Mouse (Mus musculus) E14TG2a.4 (cell line): ENCODE data around the gene Irx4.

Experiments
- H3K27me3 ChIP-seq: 2 replicates; pipeline ENCODE4 v1.6.1; 2014; ENCODE audit warnings: low read length, control low read depth; ENCODE audit not compliant: insufficient read depth
- H3K36me3 ChIP-seq: 2 replicates; pipeline ENCODE4 v1.6.1; 2014; ENCODE audit warnings: low read length, control low read depth; ENCODE audit not compliant: insufficient read depth
- H3K4me1 ChIP-seq: replicated peaks from 2 replicates; pipeline ENCODE4 v1.6.1; 2014; ENCODE audit warnings: low read depth, low read length, control low read depth
- H3K4me3 ChIP-seq: replicated peaks from 2 replicates; pipeline ENCODE4 v1.5.1; 2014; ENCODE audit warnings: mild to moderate bottlenecking, low read length
- H3K9me3 ChIP-seq: 2 replicates; pipeline ENCODE4 v1.6.1; 2014; ENCODE audit warnings: low read length, control low read depth
- CTCF ChIP-seq: conservative IDR thresholded peaks from 2 replicates; pipeline ENCODE4 v1.5.1; 2014; ENCODE audit warnings: low read length
- NANOG ChIP-seq: IDR thresholded peaks from 2 replicates; pipeline ENCODE4 v1.6.1; 2014; ENCODE audit warnings: borderline replicate concordance, low read length, mixed read lengths
- POU5F1 ChIP-seq: IDR thresholded peaks from 2 replicates; pipeline ENCODE4 v1.6.1; 2014; ENCODE audit warnings: low read length, borderline replicate concordance

Gene Irx4

DNA sequence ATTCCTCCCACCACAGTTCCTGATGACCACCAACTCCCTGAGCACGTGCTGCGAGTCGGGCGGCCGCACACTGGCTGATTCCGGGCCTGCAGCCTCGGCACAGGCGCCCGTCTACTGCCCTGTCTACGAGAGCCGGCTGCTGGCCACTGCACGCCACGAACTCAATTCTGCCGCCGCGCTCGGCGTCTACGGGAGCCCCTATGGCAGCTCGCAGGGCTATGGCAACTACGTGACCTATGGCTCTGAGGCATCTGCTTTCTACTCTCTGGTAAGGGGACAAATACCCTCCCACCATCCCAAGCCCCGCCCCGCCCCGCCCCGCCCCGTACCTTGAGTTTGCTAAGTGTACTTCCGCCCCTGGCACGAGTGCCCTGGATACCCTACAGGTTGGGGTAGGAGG is 5.2 kb downstream of the Irx4 start:
- no peak for TF ChIP-seq POU5F1
- no peak for TF ChIP-seq NANOG
- Histone ChIP-seq H3K27me3 (peaks cover 97% of the 10 kb centered on the region), H3K36me3 (no peaks in the 10 kb centered on the region), H3K9me3 (peaks cover 6% of the 10 kb centered on the region; the same call in 1 of the 2 replicates), H3K4me3 (peak overlapping the region; percentile 61), H3K4me1 (peaks cover 69% of the 10 kb centered on the region)

GRCm38 (mm10) chr13:73267551-73267950 is 7.3 kb downstream of the Irx4 start:
- no peak overlapping the region for H3K4me3 ChIP-seq
- H3K9me3 ChIP-seq: peaks cover 10% of the 10 kb centered on the region; the same call in 1 of the 2 replicates
- peaks cover 98% of the 10 kb centered on the region for H3K27me3 ChIP-seq
- no peak for TF ChIP-seq CTCF
- TF ChIP-seq POU5F1: no peak
- TF ChIP-seq NANOG: no peak
- peaks cover 74% of the 10 kb centered on the region for H3K4me1 ChIP-seq
- no peaks in the 10 kb centered on the region for H3K36me3 ChIP-seq

GRCm38 (mm10) chr13:73268702-73269101 is 8.4 kb downstream of the Irx4 start:
- no peak for TF ChIP-seq POU5F1
- peak; percentile 31 for TF ChIP-seq CTCF
- Histone ChIP-seq H3K27me3 (peaks cover 98% of the 10 kb centered on the region), H3K4me1 (peaks cover 73% of the 10 kb centered on the region), H3K4me3 (peak overlapping the region; percentile 61), H3K9me3 (peaks cover 10% of the 10 kb centered on the region; the same call in 1 of the 2 replicates), H3K36me3 (no peaks in the 10 kb centered on the region)

GRCm38 (mm10) chr13:73269251-73269650 is 9.0 kb downstream of the Irx4 start:
- Histone ChIP-seq H3K4me3 (0 out of 2 replicates have a peak overlapping the region, but pooled peaks have one; percentile 61), H3K4me1 (peaks cover 68% of the 10 kb centered on the region), H3K9me3 (peaks cover 10% of the 10 kb centered on the region; the same call in 1 of the 2 replicates), H3K36me3 (no peaks in the 10 kb centered on the region), H3K27me3 (peaks cover 98% of the 10 kb centered on the region)
- no peak for TF ChIP-seq NANOG
- no peak for TF ChIP-seq POU5F1
- no peak for TF ChIP-seq CTCF

DNA sequence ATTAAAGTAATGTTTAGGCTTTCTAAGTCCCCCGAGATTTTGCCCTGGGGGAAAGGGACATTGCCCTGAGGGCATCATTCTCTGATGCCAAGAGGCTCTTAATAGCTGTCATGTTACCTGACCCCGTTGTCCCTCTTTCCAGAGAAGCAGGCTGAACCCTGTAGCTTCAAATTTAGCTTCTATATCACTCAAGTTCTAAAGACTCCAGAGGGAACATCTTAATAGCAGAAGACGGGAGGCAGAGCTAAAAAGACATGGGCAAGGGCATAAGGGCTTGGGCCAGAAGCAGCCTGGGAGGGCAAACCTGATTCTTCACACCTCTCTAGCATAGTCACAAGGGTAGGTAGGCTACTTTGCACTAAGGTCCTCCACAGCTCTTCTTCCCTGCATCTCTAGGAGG is 9.6 kb downstream of the Irx4 start:
- TF ChIP-seq POU5F1: no peak
- TF ChIP-seq NANOG: no peak
- TF ChIP-seq CTCF: no peak
- peaks cover 10% of the 10 kb centered on the region; the same call in 1 of the 2 replicates for H3K9me3 ChIP-seq
- no peaks in the 10 kb centered on the region for H3K36me3 ChIP-seq

DNA sequence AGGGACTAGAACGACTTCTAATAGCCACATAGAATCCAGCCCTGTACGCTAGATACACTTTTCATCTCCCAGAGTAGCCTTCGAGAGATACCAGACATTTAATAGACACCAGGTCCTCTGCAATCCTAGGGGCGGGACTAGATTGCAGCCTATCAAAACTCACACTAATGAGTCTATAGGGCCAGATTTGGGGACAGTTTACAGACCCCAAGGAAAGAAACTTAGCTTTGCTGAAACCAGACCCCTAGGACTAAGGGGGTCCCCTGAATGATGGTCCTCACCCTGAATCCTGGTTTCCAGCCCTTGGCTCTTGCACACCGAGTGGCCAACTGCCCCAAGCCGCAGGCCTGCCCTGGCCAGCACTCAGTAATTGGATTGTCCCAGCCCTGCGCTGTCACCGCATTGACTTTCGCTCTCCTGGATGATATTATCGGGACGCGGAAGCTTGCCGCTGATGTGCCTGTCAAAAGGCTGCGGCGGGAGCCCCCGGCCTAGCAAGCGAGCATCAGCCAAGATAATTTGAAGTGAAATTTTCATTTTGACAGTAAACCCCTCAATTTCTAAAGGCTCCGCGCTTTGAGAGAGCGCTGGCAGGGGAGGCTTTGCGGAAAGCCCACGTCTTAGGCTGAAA is 10.3 kb downstream of the Irx4 start:
- Histone ChIP-seq H3K36me3 (no peaks in the 10 kb centered on the region), H3K4me1 (peaks cover 55% of the 10 kb centered on the region), H3K9me3 (peaks cover 10% of the 10 kb centered on the region; the same call in 1 of the 2 replicates), H3K27me3 (peaks cover 98% of the 10 kb centered on the region), H3K4me3 (0 out of 2 replicates have a peak overlapping the region, but pooled peaks have one; percentile 64)
- TF ChIP-seq POU5F1 (no peak), NANOG (no peak), CTCF (no peak)

More for the DNA sequence above, 9.6 kb downstream of the Irx4 start:
- peaks cover 98% of the 10 kb centered on the region for H3K27me3 ChIP-seq
- H3K4me3 ChIP-seq: no peak overlapping the region
- H3K4me1 ChIP-seq: peaks cover 61% of the 10 kb centered on the region

DNA sequence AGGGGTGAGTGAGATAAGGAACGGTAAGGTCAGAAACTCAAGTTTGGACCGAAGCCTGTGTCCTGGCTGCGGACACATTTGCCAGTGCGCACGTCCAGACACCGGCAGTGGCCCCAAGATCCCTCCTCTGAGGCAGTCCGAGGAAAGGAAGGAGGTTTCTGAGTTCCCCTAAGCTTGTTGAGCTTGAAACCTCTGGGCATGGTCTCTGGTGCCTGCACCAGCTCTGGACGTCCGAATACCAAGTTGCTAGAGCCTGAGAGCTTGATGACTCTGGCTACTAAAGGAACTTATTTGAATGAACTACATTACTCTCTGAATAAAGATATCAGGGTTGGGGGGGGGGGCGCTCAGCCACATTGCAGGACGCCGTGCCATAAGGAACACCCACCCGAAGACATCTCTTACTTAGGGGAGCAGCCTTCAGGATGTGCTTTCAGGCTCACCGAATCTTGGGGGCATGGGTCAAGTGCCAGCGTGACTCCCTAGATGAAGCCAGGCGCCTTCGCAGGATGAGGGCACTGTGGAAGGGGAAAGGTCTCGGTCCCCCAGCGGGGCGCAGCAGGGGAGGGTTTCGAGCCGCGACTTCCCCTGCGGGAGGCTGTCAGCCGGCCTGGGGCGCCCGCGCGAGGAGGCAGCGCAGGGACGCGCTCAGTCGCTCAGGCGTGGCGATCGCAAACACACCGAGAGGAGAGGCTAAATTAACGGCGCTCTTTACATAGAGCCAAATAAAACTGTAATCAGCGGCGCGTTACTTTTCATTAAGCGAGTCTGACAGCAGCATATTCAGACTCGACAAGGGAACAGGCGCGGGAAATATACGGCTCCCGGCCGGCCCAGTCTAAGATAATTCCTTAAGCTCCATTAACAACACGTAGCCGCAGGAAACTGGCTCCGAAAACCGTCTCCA is 11.3 kb downstream of the Irx4 start:
- no peak for TF ChIP-seq POU5F1
- TF ChIP-seq CTCF: no peak
- TF ChIP-seq NANOG: no peak
- Histone ChIP-seq H3K36me3 (no peaks in the 10 kb centered on the region), H3K4me1 (peaks cover 52% of the 10 kb centered on the region), H3K27me3 (peaks cover 94% of the 10 kb centered on the region), H3K9me3 (peaks cover 10% of the 10 kb centered on the region; the same call in 1 of the 2 replicates), H3K4me3 (peak overlapping the region; percentile 64)

GRCm38 (mm10) chr13:73272794-73273282 is 12.6 kb downstream of the Irx4 start:
- Histone ChIP-seq H3K36me3 (no peaks in the 10 kb centered on the region), H3K4me1 (peaks cover 48% of the 10 kb centered on the region), H3K4me3 (no peak overlapping the region), H3K9me3 (peaks cover 10% of the 10 kb centered on the region; the same call in 1 of the 2 replicates), H3K27me3 (peaks cover 84% of the 10 kb centered on the region)
- TF ChIP-seq NANOG (no peak), POU5F1 (no peak), CTCF (no peak)
